Comparison of ENCODE assay signal across 11 mouse cellular contexts in the genomic region with DNA sequence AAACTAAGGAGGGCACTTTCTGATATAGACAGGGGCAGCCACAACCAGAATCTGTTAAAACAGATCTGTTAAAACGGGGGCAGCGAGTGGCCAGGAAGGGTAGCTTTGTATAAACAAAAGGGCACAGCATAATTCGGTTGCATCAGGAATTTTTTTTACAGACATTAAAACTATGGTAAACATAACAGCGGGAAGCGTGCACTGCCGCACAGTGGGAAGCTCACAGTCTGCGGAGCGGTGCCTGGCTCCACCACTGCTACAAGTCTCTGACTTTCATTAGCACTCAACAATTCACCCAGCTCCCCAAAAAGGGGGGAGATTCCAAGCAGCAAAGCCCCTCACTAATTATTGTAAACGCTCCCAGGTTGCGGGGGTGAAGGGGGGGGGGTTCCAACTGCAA.
A peak's percentile ranks its signal among the peaks of the same experiment; 100 is the strongest.
DNase-seq lines count a peak whose midpoint lies in the region; ATAC-seq lines count a peak whose summit lies in the region.
"Had no signal": no experiment of that assay in that cellular context is flagged by ENCODE, and none has a peak within 500 bp of the region (broad histone marks: within the 10 kb centered on the region; RNA-seq: fewer than 3 reads in every experiment).

No protein-coding gene starts in this region.

- H3K27ac ChIP-seq in kidney, embryonic 14.5 days (ENCODE audit: low read depth, low read length): no peak overlapping the region
- 0 out of 2 replicates have a peak overlapping the region, but pooled peaks have one; percentile 30 for H3K27ac ChIP-seq in embryonic facial prominence, embryonic 12.5 days
- no peak overlapping the region for H3K27ac ChIP-seq in hindbrain, embryonic 15.5 days (replicated peaks)
- H3K27ac ChIP-seq: macrophage had no signal

- no peaks in the 10 kb centered on the region for H3K27me3 ChIP-seq in kidney, embryonic 14.5 days (ENCODE audit: control insufficient read depth, insufficient read depth, low read length)
- no peaks in the 10 kb centered on the region for H3K27me3 ChIP-seq in embryonic facial prominence, embryonic 12.5 days
- no peaks in the 10 kb centered on the region for H3K27me3 ChIP-seq in hindbrain, embryonic 15.5 days

- H3K9ac ChIP-seq in kidney, embryonic 14.5 days (ENCODE audit: low read depth, low read length): no peak overlapping the region
- no peak overlapping the region for H3K9ac ChIP-seq in embryonic facial prominence, embryonic 12.5 days
- H3K9ac ChIP-seq in hindbrain, embryonic 15.5 days: no peak overlapping the region

- no peaks in the 10 kb centered on the region for H3K4me1 ChIP-seq in kidney, embryonic 14.5 days (ENCODE audit: control insufficient read depth, insufficient read depth, low read length)
- peaks cover 3% of the 10 kb centered on the region; the same call in 1 of the 2 replicates for H3K4me1 ChIP-seq in embryonic facial prominence, embryonic 12.5 days
- H3K4me1 ChIP-seq in hindbrain, embryonic 15.5 days (replicated peaks): peaks cover 6% of the 10 kb centered on the region

- peak overlapping the region; percentile 26; the same call in 1 of the 2 replicates for H3K4me2 ChIP-seq in kidney, embryonic 14.5 days (replicated peaks; ENCODE audit: low read depth, low read length)
- H3K4me2 ChIP-seq in embryonic facial prominence, embryonic 12.5 days (replicated peaks): peak overlapping the region; percentile 44
- H3K4me2 ChIP-seq in hindbrain, embryonic 15.5 days: peak overlapping the region; percentile 46

- no peaks in the 10 kb centered on the region for H3K36me3 ChIP-seq in kidney, embryonic 14.5 days (ENCODE audit: control insufficient read depth, insufficient read depth, low read length)
- H3K36me3 ChIP-seq in embryonic facial prominence, embryonic 12.5 days: no peaks in the 10 kb centered on the region
- no peaks in the 10 kb centered on the region for H3K36me3 ChIP-seq in hindbrain, embryonic 15.5 days

- 20% methylated on average over 10 of the region's 10 CpGs for WGBS in kidney, embryonic 14.5 days
- 8% methylated on average over 10 of the region's 10 CpGs for WGBS in embryonic facial prominence, embryonic 12.5 days
- 8% methylated on average over 10 of the region's 10 CpGs for WGBS in hindbrain, embryonic 15.5 days

- H3K9me3 ChIP-seq in kidney, embryonic 14.5 days (ENCODE audit: control insufficient read depth, low read length): no peaks in the 10 kb centered on the region
- no peaks in the 10 kb centered on the region for H3K9me3 ChIP-seq in embryonic facial prominence, embryonic 12.5 days
- H3K9me3 ChIP-seq in hindbrain, embryonic 15.5 days: no peaks in the 10 kb centered on the region

- no peak for DNase-seq in kidney, postnatal 10 days
- DNase-seq in neural tube, embryonic 10.5 days (ENCODE audit: extremely low spot score, low spot score): peak; percentile 30
- DNase-seq in thymus, postnatal 14 days: no peak
- DNase-seq in frontal cortex, postnatal 25 days (ENCODE audit: low spot score in 2 of 2): no peak
- no peak for DNase-seq in kidney, postnatal 36 days
- DNase-seq: adrenal gland, postnatal 36 days; kidney, postnatal 14 days had no signal

- peak overlapping the region; percentile 7; the same call in 1 of the 2 replicates for H3K4me3 ChIP-seq in kidney, embryonic 14.5 days (ENCODE audit: low read length)
- H3K4me3 ChIP-seq in embryonic facial prominence, embryonic 12.5 days: peak overlapping the region; percentile 16; the same call in 1 of the 2 replicates
- H3K4me3 ChIP-seq in hindbrain, embryonic 15.5 days: no peak overlapping the region

- no peak for ATAC-seq in kidney, embryonic 14.5 days (ENCODE audit: low FRiP score, low TSS enrichment)
- ATAC-seq in embryonic facial prominence, embryonic 12.5 days (ENCODE audit: insufficient number of reproducible peaks, insufficient read depth, low FRiP score, low TSS enrichment): 0 out of 2 replicates have a peak, but pooled peaks have one; percentile 64
- ATAC-seq in hindbrain, embryonic 15.5 days (ENCODE audit: low FRiP score, low read depth): no peak
